Mouse (Mus musculus): ENCODE measurements around the gene Galnt14.

Gene Galnt14

GRCm38 (mm10) chr17:73460874-73461273, 249.4 kb downstream of the Galnt14 start:
- in situ Hi-C loops (cut with MboI; ENCODE audit: low pct_unique_long_range_greater_than_20kb in 1 of 2, low sequenced_read_pairs in 2 of 2, unreplicated experiment in 1 of 2) = no loop called here

GRCm38 (mm10) chr17:73458741-73459140, 251.5 kb downstream of the Galnt14 start:
- in situ Hi-C loops (cut with MboI; ENCODE audit: low pct_unique_long_range_greater_than_20kb in 1 of 2, low sequenced_read_pairs in 2 of 2, unreplicated experiment in 1 of 2) = no loop called here

- in situ Hi-C loops (cut with MboI; ENCODE audit: low pct_unique_long_range_greater_than_20kb in 1 of 2, low sequenced_read_pairs in 2 of 2, unreplicated experiment in 1 of 2) = no loop called here
Measured at GRCm38 (mm10) chr17:73456551-73456950, 253.7 kb downstream of the Galnt14 start.

- in situ Hi-C loops (cut with MboI; ENCODE audit: low pct_unique_long_range_greater_than_20kb in 1 of 2, low sequenced_read_pairs in 2 of 2, unreplicated experiment in 1 of 2) = no loop called here
Measured at GRCm38 (mm10) chr17:73453646-73454045, 256.6 kb downstream of the Galnt14 start.

GRCm38 (mm10) chr17:73452151-73452760, 258.0 kb downstream of the Galnt14 start:
- in situ Hi-C loops (cut with MboI; ENCODE audit: low pct_unique_long_range_greater_than_20kb in 1 of 2, low sequenced_read_pairs in 2 of 2, unreplicated experiment in 1 of 2) = no loop called here

GRCm38 (mm10) chr17:73449104-73449503, 261.1 kb downstream of the Galnt14 start:
- in situ Hi-C loops (cut with MboI; ENCODE audit: low pct_unique_long_range_greater_than_20kb in 1 of 2, low sequenced_read_pairs in 2 of 2, unreplicated experiment in 1 of 2) = no loop called here

All from mouse embryonic stem cell (cell line).